Mouse (Mus musculus) lung, postnatal 0 days (tissue): ENCODE measurements at regions not wholly inside any gene's neighbourhood (a gene's known extent, or its start where the extent isn't known, plus 50 kb on each side); places are given as distances from the start of the nearest gene placed in this dataset.

ENCODE experiments used
- CTCF ChIP-seq: IDR thresholded peaks from 2 replicates; pipeline ENCODE4 v1.5.1; 2016; ENCODE audit warnings: antibody characterized with exemption, mild to moderate bottlenecking
- EP300 ChIP-seq: IDR thresholded peaks from 2 replicates; pipeline ENCODE4 v1.6.1; 2016; ENCODE audit warnings: antibody characterized with exemption, mild to moderate bottlenecking, control low read depth

- TF ChIP-seq CTCF (no peak), EP300 (no peak)
Measured at GRCm38 (mm10) chr2:114776176-114776575, 121.4 kb upstream of the Dph6 start.
